Mouse (Mus musculus) midbrain, postnatal 0 days (tissue): ENCODE results near the gene Heg1. TPM values are rescaled to one million over a fixed set of nuclear protein-coding genes. Genes with fewer than 3 reads are reported as not detected.

Experiments
- ATAC-seq: fragments of 200-750 bp; cut with Nextera tagmentation; 2 replicates; pipeline ENCODE4 v1.8.0; 2017; ENCODE audit warnings: moderate number of reproducible peaks, mild to moderate bottlenecking, moderate TSS enrichment, moderate library complexity; ENCODE audit not compliant: low FRiP score
- DNase-seq: peaks from one replicate; pipeline ENCODE4 v3.0.0-alpha.2; 2015; ENCODE audit warnings: low spot score
- H3K27ac ChIP-seq: fragments of 300-500 bp; sonication (generic); 2 replicates; pipeline ENCODE4 v1.5.1; 2014; ENCODE audit warnings: low read depth, mild to moderate bottlenecking, low read length, mixed read lengths
- H3K27me3 ChIP-seq: fragments of 300-500 bp; sonication (generic); 2 replicates; pipeline ENCODE4 v1.6.1; 2014; ENCODE audit warnings: low read length, control low read depth, mixed read lengths; ENCODE audit not compliant: insufficient read depth
- H3K36me3 ChIP-seq: fragments of 300-500 bp; sonication (generic); 2 replicates; pipeline ENCODE4 v1.6.1; 2014; ENCODE audit warnings: low read length, control low read depth, mixed read lengths; ENCODE audit not compliant: insufficient read depth
- H3K4me1 ChIP-seq: fragments of 300-500 bp; sonication (generic); 2 replicates; pipeline ENCODE4 v1.6.1; 2014; ENCODE audit warnings: mild to moderate bottlenecking, control low read depth, antibody characterized with exemption, low read length, mixed read lengths; ENCODE audit not compliant: insufficient read depth
- H3K4me2 ChIP-seq: fragments of 300-500 bp; sonication (generic); 2 replicates; pipeline ENCODE4 v1.6.1; 2014; ENCODE audit warnings: low read depth, mild to moderate bottlenecking, low read length, mixed read lengths; ENCODE audit not compliant: poor library complexity, severe bottlenecking
- H3K4me3 ChIP-seq: fragments of 300-500 bp; sonication (generic); 2 replicates; pipeline ENCODE4 v1.5.1; 2014; ENCODE audit warnings: low read depth, mild to moderate bottlenecking, low read length, moderate library complexity
- H3K9ac ChIP-seq: fragments of 300-500 bp; sonication (generic); replicated peaks from 2 replicates; pipeline ENCODE4 v1.6.1; 2014; ENCODE audit warnings: mild to moderate bottlenecking, low read length, moderate library complexity, mixed read lengths; ENCODE audit not compliant: poor library complexity, severe bottlenecking
- H3K9me3 ChIP-seq: fragments of 300-500 bp; sonication (generic); 2 replicates; pipeline ENCODE4 v1.6.1; 2016; ENCODE audit warnings: low read length, control low read depth
- CTCF ChIP-seq: IDR thresholded peaks from 2 replicates; pipeline ENCODE4 v1.5.1; 2016; ENCODE audit warnings: antibody characterized with exemption, mild to moderate bottlenecking
- WGBS: fragments of 180-500 bp; shearing (Covaris S2); extraction: QIAGEN DNeasy Blood & Tissue Kit; methylation state at CpG from one replicate; pipeline ENCODE4 v1.1.7; 2014; 5-methylcytosine and 5-hydroxymethylcytosine counted together
- polyA plus RNA-seq: library from polyadenylated mRNA; unstranded; fragments of >200 nt; fragmentation: Nextera tagmentation; extraction: Ambion mirVana; gene quantifications from 2 replicates; pipeline ENCODE4 v1.2.1, GENCODE M21; 2015
- total RNA-seq: library from RNA; depleted of rRNA; stranded (reverse); fragments of >200 nt; gene quantifications from 2 replicates; pipeline ENCODE4 v1.2.3, GENCODE M21; 2014

Heg1 gene
- total and polyA plus RNA-seq, 2 experiments from 2014 or later = 7.2 to 19.5 TPM

DNA sequence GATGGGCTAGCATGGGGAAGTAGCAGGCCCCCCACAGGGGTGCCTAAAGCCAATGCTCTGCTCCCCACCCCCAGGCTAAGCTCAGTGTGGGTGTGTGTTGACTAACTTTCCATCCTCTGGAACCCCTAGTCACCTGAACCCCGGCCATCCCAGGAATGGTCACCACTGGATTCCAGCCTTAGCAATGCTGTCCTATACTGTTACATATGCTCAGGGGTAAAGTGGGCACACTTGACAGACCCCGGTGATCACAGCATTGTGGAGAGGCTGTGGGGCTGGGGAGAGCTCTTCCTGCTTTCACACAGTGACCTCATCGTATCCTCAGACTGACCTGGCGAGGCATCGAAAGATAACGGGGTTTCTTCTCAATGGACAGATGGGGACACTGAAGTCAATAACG lies 3.9 kb upstream of the Heg1 start:
- WGBS = 89% methylated on average over 7 of the region's 7 CpGs
- no peak for TF ChIP-seq CTCF
- no peak overlapping the region for H3K4me2 ChIP-seq
- H3K27ac ChIP-seq = no peak overlapping the region
- H3K27me3 ChIP-seq = no peaks in the 10 kb centered on the region
- H3K4me1 ChIP-seq = no peaks in the 10 kb centered on the region
- no peak for ATAC-seq
- no peaks in the 10 kb centered on the region for H3K9me3 ChIP-seq
- H3K36me3 ChIP-seq = no peaks in the 10 kb centered on the region
- H3K9ac ChIP-seq = no peak overlapping the region
- DNase-seq = no peak
- no peak overlapping the region for H3K4me3 ChIP-seq

DNA sequence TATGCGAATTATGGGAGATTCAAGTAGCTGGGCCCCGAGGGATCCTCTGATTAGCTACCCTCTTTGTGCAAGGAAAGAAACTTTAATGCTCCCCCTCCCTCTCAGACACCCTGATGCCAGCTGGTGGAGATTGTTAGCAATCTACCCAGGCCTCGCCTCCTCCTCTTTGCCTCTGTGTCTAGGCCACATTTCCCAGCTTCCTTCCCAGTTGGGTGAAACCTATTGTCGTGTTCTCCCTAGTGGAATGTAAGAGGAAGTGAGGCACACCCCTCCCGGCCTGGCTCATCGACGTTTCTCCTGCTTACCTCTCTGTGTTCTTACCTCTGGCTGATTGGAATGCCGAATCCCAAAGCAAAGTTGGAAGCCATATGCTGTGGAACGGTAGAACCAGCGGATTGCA lies 3.4 kb upstream of the Heg1 start:
- no peak for TF ChIP-seq CTCF
- no peaks in the 10 kb centered on the region for H3K9me3 ChIP-seq
- no peak overlapping the region for H3K27ac ChIP-seq
- no peak overlapping the region for H3K4me3 ChIP-seq
- ATAC-seq = no peak
- no peaks in the 10 kb centered on the region for H3K4me1 ChIP-seq
- DNase-seq = no peak
- no peak overlapping the region for H3K9ac ChIP-seq
- H3K4me2 ChIP-seq = no peak overlapping the region
- no peaks in the 10 kb centered on the region for H3K36me3 ChIP-seq
- no peaks in the 10 kb centered on the region for H3K27me3 ChIP-seq
- 59% methylated on average over 10 of the region's 10 CpGs for WGBS

DNA sequence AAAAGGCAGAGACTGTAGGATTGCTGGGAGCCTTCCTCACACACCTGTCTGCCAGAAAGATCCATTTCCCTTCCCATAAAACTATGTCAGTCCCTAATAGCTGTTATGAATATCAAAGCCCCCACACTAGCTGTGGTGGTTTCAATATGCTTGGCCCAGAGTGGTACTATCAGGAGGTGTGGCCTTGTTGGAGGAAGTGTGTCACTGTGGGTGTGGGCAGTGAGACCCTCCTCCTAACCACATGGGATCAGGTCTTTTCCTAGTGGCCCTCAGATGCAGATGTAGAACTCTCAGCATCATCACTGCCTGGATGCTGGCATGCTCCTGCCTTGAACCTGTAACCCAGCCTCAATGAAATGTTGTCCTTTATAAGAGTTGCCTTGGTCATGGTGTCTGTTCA lies 2.5 kb upstream of the Heg1 start:
- Histone ChIP-seq H3K4me1 (no peaks in the 10 kb centered on the region), H3K4me2 (no peak overlapping the region), H3K36me3 (no peaks in the 10 kb centered on the region), H3K27ac (no peak overlapping the region), H3K9ac (no peak overlapping the region), H3K9me3 (no peaks in the 10 kb centered on the region), H3K4me3 (no peak overlapping the region), H3K27me3 (no peaks in the 10 kb centered on the region)
- no peak for TF ChIP-seq CTCF
- no peak for DNase-seq
- no peak for ATAC-seq

DNA sequence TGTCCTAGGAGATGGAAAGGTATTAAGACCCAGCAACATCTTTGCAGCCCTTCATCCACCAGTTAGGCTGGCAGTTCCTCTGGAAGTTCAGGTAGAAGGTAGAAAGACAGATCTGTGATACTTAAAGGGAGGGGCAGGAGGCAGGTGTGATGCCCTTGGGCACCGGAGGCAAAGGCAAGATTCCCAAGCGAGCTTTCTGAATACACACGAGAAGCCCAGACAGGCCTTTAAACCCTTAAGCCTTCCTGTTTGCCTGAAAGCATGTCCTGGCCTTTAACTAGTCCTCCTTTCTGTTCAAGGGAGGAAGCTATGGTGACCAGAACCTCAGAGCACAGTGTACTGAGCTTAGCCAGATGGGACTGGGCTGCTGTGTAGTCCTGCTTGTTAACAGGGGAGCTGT lies 1.5 kb upstream of the Heg1 start:
- Histone ChIP-seq H3K4me2 (no peak overlapping the region), H3K27me3 (no peaks in the 10 kb centered on the region), H3K36me3 (no peaks in the 10 kb centered on the region), H3K27ac (no peak overlapping the region), H3K4me3 (no peak overlapping the region), H3K9me3 (no peaks in the 10 kb centered on the region), H3K4me1 (no peaks in the 10 kb centered on the region), H3K9ac (no peak overlapping the region)
- DNase-seq = no peak
- no peak for TF ChIP-seq CTCF
- no peak for ATAC-seq
- WGBS = 62% methylated on average over 3 of the region's 3 CpGs

DNA sequence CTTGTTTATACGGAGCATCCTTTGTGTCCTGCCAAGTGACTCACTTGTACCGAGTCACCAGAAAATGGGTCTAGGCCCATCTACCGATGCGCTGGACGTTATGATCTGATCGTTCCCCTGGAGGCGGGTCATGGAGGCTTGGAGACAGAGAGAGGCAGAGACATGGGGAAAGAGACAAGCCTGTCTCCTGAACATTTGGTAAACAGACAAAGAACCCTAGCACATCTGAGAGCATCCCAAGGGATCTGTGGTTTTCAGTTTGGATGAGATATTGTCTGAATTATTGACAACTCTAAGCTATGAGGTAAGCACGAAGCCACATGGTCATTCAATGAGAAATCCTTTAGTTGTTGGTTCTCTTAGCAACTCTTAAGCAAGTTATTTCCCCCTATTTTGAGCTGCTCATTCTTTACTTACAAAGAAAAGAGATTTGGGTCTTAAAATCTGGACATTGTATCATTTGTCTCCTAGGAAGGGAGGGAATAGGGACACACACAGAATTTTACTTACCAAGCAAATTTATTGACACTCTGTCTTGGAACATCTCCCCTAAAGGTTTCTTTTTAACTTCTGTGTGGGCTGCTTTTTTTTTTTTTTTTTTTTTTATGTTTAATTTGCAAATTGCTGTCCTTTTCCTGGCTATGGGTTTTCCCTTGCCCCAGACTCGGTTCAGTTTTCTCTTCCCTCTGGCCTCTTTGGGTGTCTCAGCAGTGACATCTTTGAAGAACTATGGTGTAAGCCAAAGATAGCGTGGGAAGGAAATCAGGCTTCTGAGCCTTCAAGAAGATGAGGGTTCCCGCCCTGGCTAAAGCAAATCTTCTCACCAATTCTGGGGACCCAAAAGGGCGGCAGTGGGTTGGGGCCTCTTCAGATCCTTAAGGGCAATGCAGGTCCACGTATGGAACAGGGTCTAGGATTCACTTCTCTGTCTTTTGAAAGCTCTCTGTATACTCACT lies 686 bp upstream of the Heg1 start:
- H3K9me3 ChIP-seq = no peaks in the 10 kb centered on the region
- no peaks in the 10 kb centered on the region for H3K4me1 ChIP-seq
- no peak for ATAC-seq
- WGBS = 65% methylated on average over 13 of the region's 13 CpGs
- H3K27me3 ChIP-seq = no peaks in the 10 kb centered on the region
- H3K36me3 ChIP-seq = no peaks in the 10 kb centered on the region
- peak overlapping the region; percentile 79; the same call in 1 of the 2 replicates for H3K9ac ChIP-seq
- DNase-seq = no peak
- no peak for TF ChIP-seq CTCF
- peak overlapping the region; percentile 81 for H3K4me3 ChIP-seq
- no peak overlapping the region for H3K27ac ChIP-seq
- H3K4me2 ChIP-seq = peak overlapping the region; percentile 98
